Mouse (Mus musculus) bone marrow, adult 2 months (tissue): ENCODE measurements around the gene Epb41l1.

Source experiments
- CTCF ChIP-seq: fragments of 200-500 bp; IDR thresholded peaks from 2 replicates; pipeline ENCODE4 v1.5.1; 2011; ENCODE audit warnings: low read length, control low read depth; ENCODE audit not compliant: control insufficient read depth, insufficient read depth
- POLR2A ChIP-seq: fragments of 200-500 bp; IDR thresholded peaks from 2 replicates; pipeline ENCODE4 v1.6.1; 2011; ENCODE audit warnings: low read depth, mild to moderate bottlenecking, control low read depth, low read length, borderline replicate concordance; ENCODE audit not compliant: control insufficient read depth

- peak; percentile 77 for TF ChIP-seq CTCF
- TF ChIP-seq POLR2A: no peak
Observed at GRCm38 (mm10) chr2:156482299-156482698, 61.6 kb downstream of the Epb41l1 start.
